Mouse (Mus musculus) CH12.LX (cell line): ENCODE measurements around the gene Gtf2h2. TPM values are rescaled to one million over a fixed set of nuclear protein-coding genes. Genes with fewer than 3 reads are reported as not detected.

Experiments used
- DNase-seq: peaks from one replicate; pipeline ENCODE4 v3.0.0-alpha.2; 2013; ENCODE audit errors: extremely low read depth
- H3K27ac ChIP-seq: 2 replicates; pipeline ENCODE4 v1.5.1; 2012; ENCODE audit warnings: low read depth, mild to moderate bottlenecking, control low read depth, moderate library complexity; ENCODE audit not compliant: insufficient read depth
- H3K27me3 ChIP-seq: replicated peaks from 2 replicates; pipeline ENCODE3; 2012; ENCODE audit warnings: inconsistent platforms
- H3K36me3 ChIP-seq, 2 experiments: replicated peaks in 1 of 2; 2 replicates each; pipeline versions ENCODE3 to v1.6.1; 2012; ENCODE audit warnings: inconsistent platforms in 1 of 2, low read length in 1 of 2, mild to moderate bottlenecking in 1 of 2, mixed read lengths in 1 of 2, moderate library complexity in 1 of 2; ENCODE audit not compliant: control insufficient read depth in 1 of 2, insufficient read depth in 1 of 2
- H3K4me1 ChIP-seq, 2 experiments: 2 replicates each; pipeline ENCODE4 v1.6.1; 2012; ENCODE audit warnings: inconsistent platforms in 1 of 2, moderate library complexity in 1 of 2; ENCODE audit not compliant: insufficient read depth in 2 of 2, control insufficient read depth in 1 of 2
- H3K4me2 ChIP-seq: 2 replicates; pipeline ENCODE4 v1.6.1; 2012; ENCODE audit warnings: low read depth, mild to moderate bottlenecking, control low read depth; ENCODE audit not compliant: poor library complexity, insufficient read depth, severe bottlenecking
- H3K4me3 ChIP-seq, 3 experiments: fragments of 150-350 bp in 1 of 3; sonication (generic) in 1 of 3; replicated peaks in 1 of 3; 2 replicates each; pipeline versions ENCODE3 to v1.5.1; 2011 to 2012; ENCODE audit warnings: low read depth in 2 of 3, low read length in 2 of 3, mild to moderate bottlenecking in 2 of 3, moderate library complexity in 2 of 3, control low read depth in 1 of 3, improper control_type of control experiment in 1 of 3, inconsistent platforms in 1 of 3, mixed read lengths in 1 of 3; ENCODE audit not compliant: poor library complexity in 1 of 3
- H3K79me2 ChIP-seq: replicated peaks from 2 replicates; pipeline ENCODE4 v1.6.1; 2012; ENCODE audit warnings: mild to moderate bottlenecking, moderate library complexity; ENCODE audit not compliant: control insufficient read depth, poor library complexity, insufficient read depth, severe bottlenecking; ENCODE audit errors: extremely low read depth
- H3K9ac ChIP-seq: 2 replicates; pipeline ENCODE4 v1.6.1; 2012; ENCODE audit warnings: low read depth, mild to moderate bottlenecking, control low read depth, moderate library complexity; ENCODE audit not compliant: insufficient read depth
- H3K9me3 ChIP-seq: replicated peaks from 2 replicates; pipeline ENCODE3; 2012; ENCODE audit warnings: low read length, inconsistent platforms, mixed read lengths
- CHD1 ChIP-seq: IDR thresholded peaks from 2 replicates; pipeline ENCODE4 v1.6.1; 2012; ENCODE audit warnings: low read depth, low read length, improper control_type of control experiment, inconsistent platforms
- ELF1 ChIP-seq: IDR thresholded peaks from 2 replicates; pipeline ENCODE4 v1.6.1; 2014; ENCODE audit warnings: low read depth, mild to moderate bottlenecking, inconsistent platforms, low read length, improper control_type of control experiment
- EP300 ChIP-seq: IDR thresholded peaks from 2 replicates; pipeline ENCODE4 v1.6.1; 2011; ENCODE audit warnings: low read length, improper control_type of control experiment
- IRF4 ChIP-seq: IDR thresholded peaks from 2 replicates; pipeline ENCODE4 v1.6.1; 2014; ENCODE audit warnings: low read depth, mild to moderate bottlenecking, inconsistent platforms, low read length, improper control_type of control experiment
- JUN ChIP-seq: IDR thresholded peaks from 2 replicates; pipeline ENCODE4 v1.6.1; 2011; ENCODE audit warnings: low read depth, mild to moderate bottlenecking, low read length, improper control_type of control experiment, moderate library complexity; ENCODE audit not compliant: insufficient read depth
- MEF2A ChIP-seq: IDR thresholded peaks from 2 replicates; pipeline ENCODE4 v1.6.1; 2014; ENCODE audit warnings: low read depth, mild to moderate bottlenecking, inconsistent platforms, low read length, improper control_type of control experiment, borderline replicate concordance
- MYC ChIP-seq: IDR thresholded peaks from 2 replicates; pipeline ENCODE4 v1.6.1; 2011; ENCODE audit warnings: low read depth, mild to moderate bottlenecking, improper control_type of control experiment, low read length
- POLR2AphosphoS2 ChIP-seq: IDR thresholded peaks from 2 replicates; pipeline ENCODE4 v1.6.1; 2011; ENCODE audit warnings: low read depth, low read length, improper control_type of control experiment
- RAD21 ChIP-seq: IDR thresholded peaks from 2 replicates; pipeline ENCODE4 v1.6.1; 2011; ENCODE audit warnings: low read depth, mild to moderate bottlenecking, low read length, improper control_type of control experiment, moderate library complexity
- TCF12 ChIP-seq: IDR thresholded peaks from 2 replicates; pipeline ENCODE4 v1.6.1; 2014; ENCODE audit warnings: low read depth, mild to moderate bottlenecking, inconsistent platforms, low read length, improper control_type of control experiment
- USF2 ChIP-seq: conservative IDR thresholded peaks from 2 replicates; pipeline ENCODE4 v1.6.1; 2011; ENCODE audit warnings: low read depth, low read length, improper control_type of control experiment
- ZC3H11A ChIP-seq: IDR thresholded peaks from 2 replicates; pipeline ENCODE4 v1.6.1; 2012; ENCODE audit warnings: low read depth, mild to moderate bottlenecking, inconsistent platforms, low read length, improper control_type of control experiment
- ZMIZ1 ChIP-seq: IDR thresholded peaks from 2 replicates; pipeline ENCODE4 v1.6.1; 2012; ENCODE audit warnings: low read depth, mild to moderate bottlenecking, inconsistent platforms, low read length, improper control_type of control experiment
- dilution Hi-C: fragments of 300-500 bp; cut with MboI; formaldehyde crosslinking; loops from 2 replicates; pipeline ENCODE4 v1.14.3; 2020; ENCODE audit warnings: low sequenced_read_pairs; ENCODE audit not compliant: extremely low pct_unique_long_range_greater_than_20kb, extremely low pct_ligation_motif_present
- in situ Hi-C: fragments of 300-500 bp; cut with MboI; formaldehyde crosslinking; loops from 3 replicates; pipeline ENCODE4 v1.14.3; 2019; ENCODE audit warnings: low sequenced_read_pairs, low pct_ligation_motif_present, low pct_unique_long_range_greater_than_20kb, mixed read lengths
- polyA plus RNA-seq: library from polyadenylated mRNA; unstranded; fragments of >175 nt; gene quantifications from 2 replicates; pipeline ENCODE4 v1.2.1, GENCODE M21; 2012; ENCODE audit warnings: low read depth; ENCODE audit not compliant: insufficient read length
- total RNA-seq, 2 experiments: library from RNA; depleted of rRNA; stranded (reverse); fragments of 300-350 nt in 1 of 2; fragments of >200 nt in 1 of 2; gene quantifications; 2 replicates each; pipeline ENCODE4 v1.2.3; 2012 to 2014

Gene Gtf2h2
- total and polyA plus RNA-seq, 3 experiments, result 34.0 to 90.1 (median 89.2) TPM

- no peak overlapping the region for H3K27ac ChIP-seq
- H3K4me2 ChIP-seq, result no peak overlapping the region
- no peak overlapping the region for H3K9ac ChIP-seq
- dilution Hi-C loops (no loop called here), in situ Hi-C loops (no loop called here)
- H3K36me3 ChIP-seq, result no peaks in the 10 kb centered on the region
- TF ChIP-seq ZC3H11A (no peak), USF2 (no peak), TCF12 (no peak), JUN (no peak), ZMIZ1 (no peak), IRF4 (no peak), EP300 (no peak), RAD21 (no peak), MEF2A (no peak), ELF1 (no peak), MYC (no peak), CHD1 (no peak), POLR2AphosphoS2 (no peak)
- TF ChIP-seq, all 38 proteins: peak for 0
- no peaks in the 10 kb centered on the region for H3K27me3 ChIP-seq
- no peak overlapping the region for H3K4me3 ChIP-seq
- H3K79me2 ChIP-seq, result no peaks in the 10 kb centered on the region; the same call in 1 of the 2 replicates
- DNase-seq, result no peak
- H3K4me1 ChIP-seq, result no peaks in the 10 kb centered on the region; a peak in 2 of 4 replicates
- H3K9me3 ChIP-seq, result peaks cover 5% of the 10 kb centered on the region
Measured at GRCm38 (mm10) chr13:100414428-100414827, 78.0 kb downstream of the Gtf2h2 start.

Other genes starting within 250 kb of the Gtf2h2 start
- gene Naip5, start 246.3 kb downstream of the Gtf2h2 start, total RNA-seq (2012; rRNA removed), result 5.0 and 7.1 TPM in 2 replicates
- 8.2 and 10.6 TPM in 2 replicates for gene Naip5, start 246.3 kb downstream of the Gtf2h2 start, total RNA-seq (2014; rRNA removed)
- 8.7 and 10.0 TPM in 2 replicates for gene Naip5, start 246.3 kb downstream of the Gtf2h2 start, polyA plus RNA-seq
- 2.9 and 3.4 TPM in 2 replicates for gene Naip6, start 174.9 kb downstream of the Gtf2h2 start, total RNA-seq (2012; rRNA removed)
- 2.8 and 3.0 TPM in 2 replicates for gene Naip6, start 174.9 kb downstream of the Gtf2h2 start, total RNA-seq (2014; rRNA removed)
- 7.1 and 7.9 TPM in 2 replicates for gene Naip6, start 174.9 kb downstream of the Gtf2h2 start, polyA plus RNA-seq
- gene Naip1, start 39.7 kb downstream of the Gtf2h2 start, total RNA-seq (2012; rRNA removed), result 1.5 and 1.8 TPM in 2 replicates
- gene Naip1, start 39.7 kb downstream of the Gtf2h2 start, total RNA-seq (2014; rRNA removed), result 1.1 and 1.4 TPM in 2 replicates
- 1.1 and 1.5 TPM in 2 replicates for gene Naip1, start 39.7 kb downstream of the Gtf2h2 start, polyA plus RNA-seq
- 2.0 and 2.2 TPM in 2 replicates for gene Ocln, start 60.1 kb upstream of the Gtf2h2 start, total RNA-seq (2012; rRNA removed)
- 0.39 and 0.70 TPM in 2 replicates for gene Ocln, start 60.1 kb upstream of the Gtf2h2 start, total RNA-seq (2014; rRNA removed)
- 0.23 and 0.50 TPM in 2 replicates for gene Ocln, start 60.1 kb upstream of the Gtf2h2 start, polyA plus RNA-seq
- gene Marveld2, start 124.4 kb upstream of the Gtf2h2 start, total RNA-seq (2012; rRNA removed), result 1.9 and 2.1 TPM in 2 replicates
- 0.13 TPM in 1 of 2 replicates, not detected in the other for gene Marveld2, start 124.4 kb upstream of the Gtf2h2 start, total RNA-seq (2014; rRNA removed)
- 0.12 and 0.27 TPM in 2 replicates for gene Marveld2, start 124.4 kb upstream of the Gtf2h2 start, polyA plus RNA-seq
- gene Ak6, start 158.4 kb upstream of the Gtf2h2 start, total RNA-seq (2012; rRNA removed), result 179 and 210 TPM in 2 replicates
- gene Ak6, start 158.4 kb upstream of the Gtf2h2 start, total RNA-seq (2014; rRNA removed), result 476 and 500 TPM in 2 replicates
- gene Ak6, start 158.4 kb upstream of the Gtf2h2 start, polyA plus RNA-seq, result 238 and 246 TPM in 2 replicates
- 19.8 and 23.9 TPM in 2 replicates for gene Rad17, start 158.5 kb upstream of the Gtf2h2 start, total RNA-seq (2012; rRNA removed)
- gene Rad17, start 158.5 kb upstream of the Gtf2h2 start, total RNA-seq (2014; rRNA removed), result 47.8 and 54.4 TPM in 2 replicates
- 19.8 and 22.3 TPM in 2 replicates for gene Rad17, start 158.5 kb upstream of the Gtf2h2 start, polyA plus RNA-seq
- gene Taf9, start 159.0 kb upstream of the Gtf2h2 start, total RNA-seq (2012; rRNA removed), result 4.4 and 7.2 TPM in 2 replicates
- gene Taf9, start 159.0 kb upstream of the Gtf2h2 start, total RNA-seq (2014; rRNA removed), result 14.3 and 14.8 TPM in 2 replicates
- 9.7 and 14.9 TPM in 2 replicates for gene Taf9, start 159.0 kb upstream of the Gtf2h2 start, polyA plus RNA-seq
- 0.59 TPM in 2 replicates for gene Ccdc125, start 177.1 kb upstream of the Gtf2h2 start, total RNA-seq (2012; rRNA removed)
- not detected in 2 replicates for gene Ccdc125, start 177.1 kb upstream of the Gtf2h2 start, total RNA-seq (2014; rRNA removed)
- gene Ccdc125, start 177.1 kb upstream of the Gtf2h2 start, polyA plus RNA-seq, result 0.13 TPM in 1 of 2 replicates, not detected in the other
- 29.4 and 42.6 TPM in 2 replicates for gene Cdk7, start 238.4 kb upstream of the Gtf2h2 start, total RNA-seq (2012; rRNA removed)
- 47.8 and 53.6 TPM in 2 replicates for gene Cdk7, start 238.4 kb upstream of the Gtf2h2 start, total RNA-seq (2014; rRNA removed)
- gene Cdk7, start 238.4 kb upstream of the Gtf2h2 start, polyA plus RNA-seq, result 56.9 and 57.4 TPM in 2 replicates